Mouse (Mus musculus) hindbrain, embryonic 11.5 days (tissue): ENCODE results near the gene Ogfod3. TPM values are rescaled to one million over a fixed set of nuclear protein-coding genes. Genes with fewer than 3 reads are reported as not detected.

Source experiments
- ATAC-seq: fragments of 200-750 bp; cut with Nextera tagmentation; 2 replicates; pipeline ENCODE4 v1.8.0; 2017; ENCODE audit warnings: mild to moderate bottlenecking, moderate TSS enrichment, moderate library complexity; ENCODE audit not compliant: low FRiP score
- DNase-seq: peaks from one replicate; pipeline ENCODE4 v3.0.0-alpha.2; 2015; ENCODE audit warnings: low spot score
- H3K27ac ChIP-seq: fragments of 300-500 bp; sonication (generic); 2 replicates; pipeline ENCODE4 v1.5.1; 2014; ENCODE audit warnings: mild to moderate bottlenecking, low read depth, low read length
- H3K27me3 ChIP-seq: fragments of 300-500 bp; sonication (generic); 2 replicates; pipeline ENCODE4 v1.6.1; 2014; ENCODE audit warnings: mild to moderate bottlenecking, low read length, moderate library complexity, mixed read lengths; ENCODE audit not compliant: control insufficient read depth, insufficient read depth
- H3K36me3 ChIP-seq: fragments of 300-500 bp; sonication (generic); 2 replicates; pipeline ENCODE4 v1.6.1; 2014; ENCODE audit warnings: mild to moderate bottlenecking, low read length, moderate library complexity, mixed read lengths; ENCODE audit not compliant: control insufficient read depth, insufficient read depth
- H3K4me1 ChIP-seq: fragments of 300-500 bp; sonication (generic); replicated peaks from 2 replicates; pipeline ENCODE4 v1.6.1; 2014; ENCODE audit warnings: low read length, mixed read lengths; ENCODE audit not compliant: control insufficient read depth, insufficient read depth
- H3K4me2 ChIP-seq: fragments of 300-500 bp; sonication (generic); replicated peaks from 2 replicates; pipeline ENCODE4 v1.6.1; 2014; ENCODE audit warnings: mild to moderate bottlenecking, low read depth, low read length
- H3K4me3 ChIP-seq: fragments of 300-500 bp; sonication (generic); 2 replicates; pipeline ENCODE4 v1.5.1; 2014; ENCODE audit warnings: low read depth, low read length
- H3K9ac ChIP-seq: fragments of 300-500 bp; sonication (generic); 2 replicates; pipeline ENCODE4 v1.6.1; 2014; ENCODE audit warnings: low read depth, low read length
- H3K9me3 ChIP-seq: fragments of 300-500 bp; sonication (generic); 2 replicates; pipeline ENCODE4 v1.6.1; 2016; ENCODE audit warnings: low read length; ENCODE audit not compliant: control insufficient read depth
- WGBS: fragments of 180-500 bp; shearing (Covaris S2); extraction: QIAGEN DNeasy Blood & Tissue Kit; methylation state at CpG from one replicate; pipeline ENCODE4 v1.1.7; 2014; 5-methylcytosine and 5-hydroxymethylcytosine counted together
- polyA plus RNA-seq: library from polyadenylated mRNA; unstranded; fragments of >200 nt; fragmentation: Nextera tagmentation; extraction: Ambion mirVana; gene quantifications from 2 replicates; pipeline ENCODE4 v1.2.1, GENCODE M21; 2014

Gene Ogfod3
- 17.0 and 19.2 TPM in 2 replicates for polyA plus RNA-seq

DNA sequence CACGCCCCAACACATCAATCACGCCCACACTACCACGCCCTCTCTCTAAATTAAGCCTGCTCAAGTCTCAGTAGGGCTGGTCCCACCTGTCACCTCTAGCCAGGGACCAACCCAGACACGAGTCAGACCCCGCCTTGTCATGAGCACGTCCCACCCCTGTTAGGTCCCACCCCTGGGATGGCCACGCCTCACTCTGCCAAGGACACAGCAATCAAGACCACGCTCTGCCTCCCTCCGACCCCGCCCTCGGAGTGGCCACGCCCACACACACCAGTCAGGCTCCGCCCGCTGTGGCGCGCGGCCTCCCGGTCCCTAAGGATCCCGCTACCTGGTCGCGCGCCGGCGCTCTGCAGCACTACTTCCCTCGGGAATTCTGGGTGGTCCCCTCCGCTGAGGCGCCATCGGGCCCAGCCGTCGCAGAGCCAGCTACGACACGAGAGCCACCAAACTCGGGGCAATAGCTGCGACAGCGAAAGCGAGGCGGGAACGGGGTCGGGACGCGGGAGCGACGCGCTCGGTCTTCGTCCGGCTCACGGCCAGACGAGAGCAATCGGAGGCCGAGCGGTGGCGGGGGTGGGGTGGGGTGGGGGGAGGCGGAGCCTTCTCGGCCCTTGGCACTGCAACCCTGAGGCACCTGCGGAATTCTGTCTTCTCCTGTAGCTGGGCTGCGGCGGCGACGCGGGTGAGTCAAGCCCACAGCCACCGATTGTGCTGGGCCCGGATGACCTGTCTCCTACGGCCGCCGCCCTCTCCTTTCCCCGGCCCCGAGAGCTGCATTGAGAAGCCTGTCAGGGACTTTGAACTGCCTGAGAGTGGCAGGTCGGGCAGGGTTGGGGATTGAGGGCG, at the start of gene Ogfod3, which contains the start of gene Hexdc:
TSS of gene Ogfod3 (minus strand) at position 551 of the 846 bp plus-strand sequence.
TSS of gene Hexdc (plus strand) at position 273 of the 846 bp plus-strand sequence.
- Histone ChIP-seq H3K36me3 (no peaks in the 10 kb centered on the region), H3K4me3 (peak within 1 kb of the TSS; percentile 79), H3K27me3 (no peaks in the 10 kb centered on the region), H3K9ac (peak within 1 kb of the TSS; percentile 83), H3K4me2 (peak within 1 kb of the TSS; percentile 80), H3K9me3 (no peaks in the 10 kb centered on the region), H3K4me1 (peaks cover 5% of the 10 kb centered on the region; the same call in 1 of the 2 replicates), H3K27ac (peak within 1 kb of the TSS; percentile 76)
- ATAC-seq (peak; percentile 98), DNase-seq (peak; percentile 95)
- under 1% methylated on average over 67 of the region's 70 CpGs for WGBS

DNA sequence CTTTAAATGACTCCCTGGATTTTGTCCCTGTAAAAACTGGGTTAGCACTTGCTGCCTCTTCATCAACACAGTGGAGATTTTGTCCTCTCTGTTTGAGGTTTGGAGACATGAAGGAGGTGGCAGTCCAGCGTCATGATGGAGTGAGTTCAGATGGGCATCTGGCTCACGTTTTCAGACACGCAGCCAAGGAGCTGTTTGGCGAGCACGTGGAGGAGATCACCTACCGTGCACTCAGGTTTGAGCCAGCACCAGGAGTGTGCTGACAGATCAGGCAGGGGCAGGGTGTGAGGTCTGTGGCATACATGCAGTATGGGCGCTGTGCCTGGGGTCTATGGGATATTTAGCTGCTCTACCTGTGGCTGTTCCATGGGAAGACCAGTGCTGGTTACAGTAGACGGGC, 45.7 kb upstream of the Ogfod3 start:
- Histone ChIP-seq H3K9me3 (no peaks in the 10 kb centered on the region), H3K27ac (no peak overlapping the region), H3K4me1 (no peaks in the 10 kb centered on the region), H3K27me3 (no peaks in the 10 kb centered on the region), H3K4me3 (no peak overlapping the region), H3K9ac (no peak overlapping the region), H3K4me2 (no peak overlapping the region), H3K36me3 (peaks cover 14% of the 10 kb centered on the region)
- ATAC-seq, result no peak
- DNase-seq, result no peak
- 91% methylated on average over 8 of the region's 8 CpGs for WGBS

DNA sequence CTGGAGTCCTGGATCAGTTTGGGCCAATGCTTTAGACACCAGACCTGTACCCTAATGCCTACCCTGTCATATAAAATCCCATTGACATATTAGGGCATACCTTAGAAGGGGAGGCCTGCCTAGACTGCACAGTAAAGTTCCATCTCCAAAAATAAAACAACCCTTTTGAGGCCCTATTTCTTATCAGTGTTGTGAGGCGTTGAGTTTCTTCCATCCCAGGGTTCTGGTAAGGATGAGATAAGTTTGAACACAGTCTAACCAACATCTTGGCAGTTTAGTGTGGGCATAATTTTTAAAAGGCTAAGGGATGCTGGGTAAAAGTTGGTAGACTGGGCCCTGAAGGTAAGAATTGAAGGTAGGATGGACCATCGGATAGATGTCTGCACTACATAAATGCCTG, 35.2 kb upstream of the Ogfod3 start:
- H3K9ac ChIP-seq, result no peak overlapping the region
- 0 out of 2 replicates have a peak, but pooled peaks cover 2% of the 10 kb centered on the region for H3K36me3 ChIP-seq
- no peaks in the 10 kb centered on the region for H3K9me3 ChIP-seq
- no peaks in the 10 kb centered on the region for H3K27me3 ChIP-seq
- no peak overlapping the region for H3K27ac ChIP-seq
- ATAC-seq (no peak), DNase-seq (no peak)
- no peak overlapping the region for H3K4me3 ChIP-seq
- no peak overlapping the region for H3K4me2 ChIP-seq
- 97% methylated on average over 2 of the region's 2 CpGs for WGBS
- H3K4me1 ChIP-seq, result 0 out of 2 replicates have a peak, but pooled peaks cover 2% of the 10 kb centered on the region

DNA sequence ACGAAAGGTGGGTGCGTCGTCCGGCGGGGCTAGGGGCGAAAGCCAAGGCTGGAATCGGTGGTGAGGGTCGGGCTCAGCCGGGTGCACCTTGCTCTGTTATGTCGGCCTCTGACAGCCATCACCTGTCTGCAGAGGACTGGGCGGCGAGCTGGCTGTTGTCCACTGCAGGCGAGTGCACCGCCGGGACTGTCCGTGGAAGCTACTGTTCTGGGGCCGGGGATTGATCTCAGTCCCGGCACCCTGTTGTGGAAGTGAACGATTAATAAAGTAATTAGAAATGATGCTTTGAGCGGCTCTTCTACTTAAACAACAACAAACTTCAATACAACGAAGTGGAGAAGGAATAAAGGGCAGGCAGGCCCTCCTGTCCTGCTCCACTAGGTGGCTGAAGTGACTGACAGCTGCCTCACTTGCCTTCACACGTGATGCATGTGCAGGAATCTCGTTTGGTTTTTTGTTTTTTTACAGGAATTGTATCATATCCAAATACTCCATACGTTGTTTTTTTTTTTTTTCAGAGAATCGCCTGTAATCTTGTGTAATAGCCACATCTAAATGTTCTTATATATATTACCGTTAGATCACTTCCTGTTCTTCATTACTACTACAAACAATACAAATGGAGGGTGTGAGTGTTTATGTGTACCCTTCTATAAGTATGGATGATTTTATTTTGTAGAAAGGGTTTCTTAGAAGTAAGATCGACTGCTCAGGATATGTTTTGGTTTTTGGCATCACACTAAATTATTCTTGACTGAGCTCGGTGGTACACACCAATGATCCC, 33.0 kb upstream of the Ogfod3 start:
- 6% methylated on average over 28 of the region's 28 CpGs for WGBS

DNA sequence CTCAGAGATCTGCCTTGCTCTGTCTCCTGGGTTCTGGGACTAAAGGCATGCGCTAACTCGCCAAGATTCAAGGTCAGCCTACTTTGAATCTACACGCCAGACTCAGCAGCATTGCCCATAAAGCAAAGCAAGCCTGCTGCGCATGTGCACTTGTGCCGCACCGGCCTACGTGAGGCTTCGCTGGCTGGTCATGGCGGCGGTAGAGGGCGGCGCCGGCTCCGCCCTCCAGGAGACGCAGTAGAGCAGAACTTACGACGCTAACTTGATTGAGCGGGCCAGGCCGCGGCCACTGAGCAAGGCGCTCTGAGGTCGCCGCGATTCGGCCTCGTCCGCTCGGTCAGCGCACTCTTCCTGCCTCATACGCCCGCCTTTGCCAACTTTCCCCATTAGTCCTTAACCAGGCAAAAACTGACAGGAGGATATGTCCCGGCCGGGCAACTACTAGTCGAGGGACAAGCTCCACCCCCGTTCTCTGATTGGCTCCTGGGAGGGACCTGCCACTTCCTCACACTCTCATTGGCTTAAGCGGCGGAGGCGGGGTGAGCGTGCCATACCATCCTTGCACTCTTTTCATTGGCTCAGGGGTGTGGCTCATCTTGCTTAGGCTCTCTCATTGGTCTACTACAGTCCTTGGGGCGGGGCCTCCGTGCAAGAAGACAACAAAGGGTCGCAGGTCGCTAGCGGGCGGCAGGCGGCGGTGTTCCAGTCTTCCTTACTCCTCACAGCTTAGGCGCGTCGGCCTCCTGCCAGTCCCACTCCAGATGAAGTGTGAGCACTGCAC, 32.2 kb upstream of the Ogfod3 start, which contains the start of gene Narf:
TSS of gene Narf (plus strand) at position 690 of the 781 bp plus-strand sequence.
- Histone ChIP-seq H3K4me3 (peak within 1 kb of the TSS; percentile 60), H3K4me2 (peak within 1 kb of the TSS; percentile 61), H3K9me3 (no peaks in the 10 kb centered on the region), H3K27me3 (no peaks in the 10 kb centered on the region), H3K4me1 (0 out of 2 replicates have a peak, but pooled peaks cover 2% of the 10 kb centered on the region), H3K27ac (peak within 1 kb of the TSS; percentile 98), H3K9ac (peak within 1 kb of the TSS; percentile 86), H3K36me3 (no peaks in the 10 kb centered on the region)
- ATAC-seq, result peak; percentile 100
- WGBS, result under 1% methylated on average over 50 of the region's 50 CpGs
- DNase-seq, result peak; percentile 98

More for the DNA sequence above, 33.0 kb upstream of the Ogfod3 start:
- peak overlapping the region; percentile 86 for H3K9ac ChIP-seq
- no peaks in the 10 kb centered on the region for H3K9me3 ChIP-seq
- H3K36me3 ChIP-seq, result no peaks in the 10 kb centered on the region
- peak overlapping the region; percentile 60 for H3K4me3 ChIP-seq
- DNase-seq, result no peak
- no peaks in the 10 kb centered on the region for H3K27me3 ChIP-seq
- ATAC-seq, result peak; percentile 73
- peak overlapping the region; percentile 98 for H3K27ac ChIP-seq
- H3K4me2 ChIP-seq, result peak overlapping the region; percentile 54
- H3K4me1 ChIP-seq, result 0 out of 2 replicates have a peak, but pooled peaks cover 2% of the 10 kb centered on the region

DNA sequence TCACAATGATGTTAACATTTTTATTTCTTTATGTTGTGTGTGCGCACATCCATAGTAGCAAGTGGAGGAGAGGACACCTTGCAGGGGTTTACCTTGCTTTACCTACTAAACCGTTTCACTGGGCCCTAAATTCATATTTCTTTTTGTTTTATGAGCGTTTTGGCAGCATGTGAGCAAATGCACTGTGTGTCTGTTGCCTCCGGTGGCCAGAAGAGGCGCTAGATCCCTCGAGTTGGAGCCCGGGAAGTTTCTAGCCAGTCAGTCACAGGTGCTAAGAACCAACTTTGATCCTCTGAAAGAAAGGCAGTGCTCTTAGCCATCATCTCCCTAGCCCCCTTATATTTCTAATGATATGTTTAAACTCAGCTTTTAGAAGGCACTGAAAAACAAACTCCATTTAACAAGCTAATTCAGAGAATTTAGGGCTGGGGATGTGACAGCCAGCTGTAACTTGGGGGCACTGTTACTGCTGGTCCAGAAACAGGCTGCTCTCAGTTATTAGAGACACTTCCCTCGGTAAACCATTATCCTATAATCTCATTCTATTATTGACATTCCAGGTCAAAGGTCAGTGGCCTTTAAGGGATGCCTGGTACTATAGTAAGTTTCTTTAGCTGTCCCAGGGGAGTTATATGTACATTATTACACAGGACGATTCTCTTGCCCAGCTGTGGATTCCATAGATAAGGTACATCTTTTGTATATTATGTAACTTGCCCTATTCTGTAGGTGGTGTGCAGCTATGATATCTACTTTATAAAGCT, 31.1 kb upstream of the Ogfod3 start:
- DNase-seq, result peak; percentile 49
- no peak overlapping the region; the same call in 1 of the 2 replicates for H3K4me2 ChIP-seq
- H3K4me3 ChIP-seq, result peak overlapping the region; percentile 60

DNA sequence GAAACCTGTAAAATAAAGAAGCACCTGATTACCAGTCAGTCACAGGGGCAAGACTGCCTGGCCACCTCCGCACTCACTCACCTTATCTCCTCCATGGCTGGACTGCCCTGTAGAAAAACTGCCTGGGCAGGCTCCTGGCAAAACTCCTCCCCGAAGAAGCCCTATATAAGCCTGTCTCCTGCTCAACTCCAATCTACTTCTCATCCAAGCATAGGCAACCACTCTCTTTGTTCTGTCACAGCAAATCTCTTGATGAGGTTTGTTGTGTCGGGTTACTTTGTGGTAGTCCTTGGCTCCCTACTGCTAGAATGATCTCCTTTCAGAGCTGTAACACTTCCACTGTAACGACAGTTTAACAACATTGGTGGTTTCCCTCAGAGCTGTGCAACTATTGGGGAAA, 28.2 kb upstream of the Ogfod3 start:
- ATAC-seq, result no peak
- Histone ChIP-seq H3K27ac (no peak overlapping the region), H3K4me1 (0 out of 2 replicates have a peak, but pooled peaks cover 2% of the 10 kb centered on the region), H3K9ac (no peak overlapping the region), H3K4me2 (no peak overlapping the region), H3K4me3 (no peak overlapping the region), H3K9me3 (no peaks in the 10 kb centered on the region), H3K27me3 (no peaks in the 10 kb centered on the region), H3K36me3 (no peaks in the 10 kb centered on the region)
- WGBS, result 40% methylated on average over 4 of the region's 4 CpGs
- no peak for DNase-seq

More for the DNA sequence above, 31.1 kb upstream of the Ogfod3 start:
- Histone ChIP-seq H3K36me3 (no peaks in the 10 kb centered on the region), H3K27ac (peak overlapping the region; percentile 98), H3K9ac (peak overlapping the region; percentile 76; the same call in 1 of the 2 replicates), H3K27me3 (no peaks in the 10 kb centered on the region), H3K4me1 (0 out of 2 replicates have a peak, but pooled peaks cover 2% of the 10 kb centered on the region), H3K9me3 (no peaks in the 10 kb centered on the region)
- ATAC-seq, result no peak
- WGBS, result 29% methylated on average over 9 of the region's 9 CpGs
